Mouse (Mus musculus) spleen, adult 2 months (tissue): Measurements from ENCODE around the gene Zfp239.

Source experiments
- CTCF ChIP-seq: fragments of 200-500 bp; IDR thresholded peaks from 2 replicates; pipeline ENCODE4 v1.5.1; 2011; ENCODE audit warnings: mild to moderate bottlenecking, inconsistent platforms; ENCODE audit not compliant: insufficient read depth, insufficient read length, insufficient replicate concordance; ENCODE audit errors: extremely low read depth
- POLR2A ChIP-seq: fragments of 200-500 bp; IDR thresholded peaks from 2 replicates; pipeline ENCODE4 v1.6.1; 2011; ENCODE audit warnings: low read depth, low read length, inconsistent platforms

DNA sequence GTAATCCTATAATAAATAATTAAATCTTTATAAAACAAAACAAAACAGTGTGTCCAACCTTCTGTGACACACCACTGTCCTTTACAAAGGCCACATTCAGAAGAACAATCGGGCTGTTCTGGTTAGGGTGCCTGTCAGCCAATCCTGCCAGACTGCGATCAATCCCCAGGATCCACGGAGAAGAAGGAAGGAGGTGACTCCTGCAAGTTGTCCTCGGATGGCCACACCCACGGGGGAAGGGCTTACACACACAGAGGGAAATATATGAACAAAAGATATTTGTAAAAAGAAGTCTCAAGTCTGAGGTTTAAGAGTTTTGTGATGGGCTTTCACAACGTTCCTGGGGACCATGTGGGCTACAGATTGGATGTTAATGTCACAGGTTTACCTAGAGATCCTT lies at the start of gene Zfp239:
- TF ChIP-seq CTCF (no peak), POLR2A (no peak)
